Mouse (Mus musculus) erythroblast, embryonic 14.5 days (primary cell): Measurements from ENCODE around the gene Arhgef19.

Experiments
- GATA1 ChIP-seq: IDR thresholded peaks from 2 replicates; pipeline ENCODE4 v1.6.1; 2012; ENCODE audit warnings: low read length, inconsistent platforms, mixed read lengths
- TAL1 ChIP-seq: IDR thresholded peaks from 3 replicates; pipeline ENCODE4 v1.6.1; 2012; ENCODE audit warnings: low read length, inconsistent platforms, mixed read lengths

DNA sequence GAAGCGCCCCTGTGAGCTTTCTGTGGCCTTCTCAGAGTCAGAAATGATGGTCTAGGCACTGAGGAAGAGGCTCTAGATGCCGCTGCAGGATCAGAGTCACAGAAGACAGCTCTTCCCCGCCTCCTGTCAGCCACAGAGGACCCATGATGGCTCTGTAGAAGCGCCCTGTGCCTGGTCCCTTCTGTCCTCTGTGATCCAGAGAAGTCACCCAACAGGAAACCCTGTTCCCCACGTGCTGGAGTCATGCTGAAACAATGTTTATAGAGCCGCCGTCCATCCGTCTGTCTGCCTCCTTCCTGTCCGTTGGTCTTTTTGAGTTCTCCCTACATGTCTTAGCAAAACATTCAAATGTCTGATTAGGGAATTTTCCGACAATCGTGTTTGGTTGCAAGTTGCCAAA is 38.4 kb upstream of the Arhgef19 start:
- TF ChIP-seq TAL1 (no peak), GATA1 (no peak)
